In the genomic region with DNA sequence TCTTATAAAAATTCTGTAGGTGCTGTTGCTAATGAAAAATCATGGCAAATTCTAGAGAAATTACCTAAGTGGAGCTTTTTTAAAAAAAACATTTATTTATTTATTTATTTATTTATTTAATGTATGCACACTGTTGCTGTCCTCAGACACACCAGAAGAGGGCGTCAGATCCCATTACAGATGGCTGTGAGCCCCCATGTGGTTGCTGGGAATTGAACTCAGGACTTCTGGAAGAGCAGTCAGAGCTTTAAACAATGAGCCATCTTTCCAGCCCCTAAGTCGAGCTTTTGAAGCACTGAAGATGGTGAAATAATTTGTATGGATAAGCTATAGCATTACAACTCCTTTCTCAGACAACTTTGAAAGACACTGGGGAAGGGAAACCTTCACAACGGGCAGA, we compare ENCODE assay signal across 23 mouse cellular contexts.
DNase-seq lines count a peak whose midpoint lies in the region; ATAC-seq and TF ChIP-seq lines count a peak whose summit lies in the region.
"Had no signal": no experiment of that assay in that cellular context is flagged by ENCODE, and none has a peak within 500 bp of the region (broad histone marks: within the 10 kb centered on the region; RNA-seq: fewer than 3 reads in every experiment).

No protein-coding gene starts in this region.

- intact Hi-C loops in gastrocnemius, adult 2 months (cut with DNase I) = no loop called here
- intact Hi-C loops in gastrocnemius, postnatal 14 days (cut with DNase I; ENCODE audit: low total_unique reads) = no loop called here

- DNase-seq in gastrocnemius, adult 2 months = no peak
- no peak for DNase-seq in gastrocnemius, postnatal 14 days
- no peak for DNase-seq in layer of hippocampus, adult 2 months (ENCODE audit: low spot score in 2 of 2)
- DNase-seq in layer of hippocampus, adult 9-11 months = no peak
- DNase-seq in lung, postnatal 0 days (ENCODE audit: low spot score) = no peak
- DNase-seq in lung, postnatal 4 days = no peak
- no peak for DNase-seq in kidney, postnatal 14 days
- DNase-seq: adrenal gland, adult 8-10 months; adrenal gland, postnatal 25 days; B cell, adult 2 months; cerebellum, adult 18-20 months; cerebellum, adult 9-11 months; forebrain, postnatal 0 days; gastrocnemius, postnatal 36 days had no signal

- 77% methylated on average over 3 of the region's 3 CpGs for WGBS in lung, postnatal 0 days

- no peaks in the 10 kb centered on the region for H3K9me3 ChIP-seq in lung, postnatal 0 days (ENCODE audit: low read length)
- H3K9me3 ChIP-seq in E14TG2a.4 (ENCODE audit: low read length) = no peaks in the 10 kb centered on the region
- H3K9me3 ChIP-seq: embryonic facial prominence, embryonic 12.5 days; embryonic facial prominence, embryonic 15.5 days; heart, embryonic 10.5 days; hindbrain, embryonic 12.5 days; hindbrain, embryonic 15.5 days had no signal

- no peak for ATAC-seq in lung, postnatal 0 days
- ATAC-seq: activated CD4-positive, CD25-positive, alpha-beta regulatory T cell, adult 4 months; forebrain, embryonic 14.5 days; forebrain, postnatal 0 days had no signal

- no peak overlapping the region for H3K9ac ChIP-seq in lung, postnatal 0 days (replicated peaks; ENCODE audit: low read depth)
- H3K9ac ChIP-seq: embryonic facial prominence, embryonic 12.5 days; embryonic facial prominence, embryonic 15.5 days; forebrain, postnatal 0 days; hindbrain, embryonic 12.5 days; hindbrain, embryonic 15.5 days had no signal

- H3K4me1 ChIP-seq in lung, postnatal 0 days (ENCODE audit: insufficient read depth, low read depth, low read length) = no peaks in the 10 kb centered on the region
- H3K4me1 ChIP-seq in E14TG2a.4 (replicated peaks; ENCODE audit: low read depth, low read length) = no peaks in the 10 kb centered on the region
- H3K4me1 ChIP-seq: embryonic facial prominence, embryonic 12.5 days; embryonic facial prominence, embryonic 15.5 days; heart, embryonic 10.5 days; hindbrain, embryonic 12.5 days; hindbrain, embryonic 15.5 days had no signal

- H3K4me3 ChIP-seq in gastrocnemius, adult 2 months = no peak overlapping the region
- H3K4me3 ChIP-seq in layer of hippocampus, adult 2 months = no peak overlapping the region
- no peak overlapping the region for H3K4me3 ChIP-seq in lung, postnatal 0 days (ENCODE audit: low read depth, low read length)
- H3K4me3 ChIP-seq in E14TG2a.4 (replicated peaks; ENCODE audit: low read length) = no peak overlapping the region
- H3K4me3 ChIP-seq: embryonic facial prominence, embryonic 12.5 days; embryonic facial prominence, embryonic 15.5 days; heart, embryonic 10.5 days; hindbrain, embryonic 12.5 days; hindbrain, embryonic 15.5 days had no signal

- no peak overlapping the region for H3K27ac ChIP-seq in gastrocnemius, adult 2 months
- H3K27ac ChIP-seq in layer of hippocampus, adult 2 months = no peak overlapping the region
- no peak overlapping the region for H3K27ac ChIP-seq in lung, postnatal 0 days (ENCODE audit: low read length)
- H3K27ac ChIP-seq: embryonic facial prominence, embryonic 12.5 days; embryonic facial prominence, embryonic 15.5 days; heart, embryonic 10.5 days; hindbrain, embryonic 12.5 days; hindbrain, embryonic 15.5 days had no signal

- H3K36me3 ChIP-seq in lung, postnatal 0 days (ENCODE audit: insufficient read depth, low read length) = no peaks in the 10 kb centered on the region
- H3K36me3 ChIP-seq in E14TG2a.4 (ENCODE audit: insufficient read depth, low read length) = no peaks in the 10 kb centered on the region
- H3K36me3 ChIP-seq: embryonic facial prominence, embryonic 12.5 days; heart, embryonic 10.5 days; hindbrain, embryonic 15.5 days had no signal

- H3K4me2 ChIP-seq in lung, postnatal 0 days (replicated peaks; ENCODE audit: low read depth, low read length) = no peak overlapping the region
- H3K4me2 ChIP-seq: embryonic facial prominence, embryonic 12.5 days; embryonic facial prominence, embryonic 15.5 days; hindbrain, embryonic 12.5 days; hindbrain, embryonic 15.5 days had no signal

- TF ChIP-seq EP300 in lung, postnatal 0 days (IDR thresholded peaks at IDR 0.05) = no peak

- peak; percentile 10; the same call in 1 of the 2 replicates for TF ChIP-seq CTCF in gastrocnemius, adult 2 months (IDR thresholded peaks at IDR 0.05)
- TF ChIP-seq CTCF in layer of hippocampus, adult 2 months (conservative IDR thresholded peaks at IDR 0.05) = peak; percentile 55
- peak; percentile 13; the same call in 1 of the 2 replicates for TF ChIP-seq CTCF in lung, postnatal 0 days (IDR thresholded peaks at IDR 0.05)
- TF ChIP-seq CTCF in E14TG2a.4 (conservative IDR thresholded peaks at IDR 0.05; ENCODE audit: low read length) = peak; percentile 28; the same call in 1 of the 2 replicates

- no peaks in the 10 kb centered on the region for H3K27me3 ChIP-seq in lung, postnatal 0 days (replicated peaks; ENCODE audit: insufficient read depth, low read length)
- H3K27me3 ChIP-seq in E14TG2a.4 (ENCODE audit: insufficient read depth, low read length) = no peaks in the 10 kb centered on the region
- H3K27me3 ChIP-seq: CH12.LX; embryonic facial prominence, embryonic 12.5 days; embryonic facial prominence, embryonic 15.5 days; hindbrain, embryonic 12.5 days; hindbrain, embryonic 15.5 days had no signal
